Mouse (Mus musculus): ENCODE measurements around the gene Nxnl2. TPM values are rescaled to one million over a fixed set of nuclear protein-coding genes. Genes with fewer than 3 reads are reported as not detected.
"Not testable (repeated sequence)": the region's sequence is repeated elsewhere in the genome, so short reads cannot be mapped to it uniquely, and the experiment has no call there.

Gene Nxnl2
- total RNA-seq, 2 experiments from 2014 or later: 1.8 to 4.5 TPM

- DNase-seq: no peak
- intact Hi-C loops (cut with DNase I): no loop called here
These were observed 1.8 kb downstream of the Nxnl2 start for GRCm38 (mm10) chr13:51172601-51173000.

DNA sequence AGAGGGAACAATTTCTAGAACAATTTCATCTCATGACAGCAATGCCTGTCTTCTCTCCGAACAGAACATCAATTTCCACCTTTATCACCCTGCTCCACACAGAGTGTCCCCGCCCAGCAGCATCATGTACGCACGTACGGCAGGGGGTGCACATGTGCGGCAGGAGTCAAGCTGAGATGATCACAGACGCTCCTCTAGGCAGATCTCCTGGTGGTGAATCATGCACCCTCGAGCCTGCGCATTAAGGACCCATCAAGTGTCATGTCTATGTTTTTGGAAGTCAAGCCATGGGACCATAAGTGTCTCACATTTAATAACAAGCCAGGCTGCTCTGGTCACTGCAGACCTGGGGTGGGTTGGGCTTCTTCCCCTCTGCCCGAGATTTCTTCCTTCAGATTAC lies 8.1 kb downstream of the Nxnl2 start:
- DNase-seq: no peak
- intact Hi-C loops (cut with DNase I): no loop called here

GRCm38 (mm10) chr13:51179362-51179761 lies 8.5 kb downstream of the Nxnl2 start:
- DNase-seq: no peak
- intact Hi-C loops (cut with DNase I): no loop called here

DNA sequence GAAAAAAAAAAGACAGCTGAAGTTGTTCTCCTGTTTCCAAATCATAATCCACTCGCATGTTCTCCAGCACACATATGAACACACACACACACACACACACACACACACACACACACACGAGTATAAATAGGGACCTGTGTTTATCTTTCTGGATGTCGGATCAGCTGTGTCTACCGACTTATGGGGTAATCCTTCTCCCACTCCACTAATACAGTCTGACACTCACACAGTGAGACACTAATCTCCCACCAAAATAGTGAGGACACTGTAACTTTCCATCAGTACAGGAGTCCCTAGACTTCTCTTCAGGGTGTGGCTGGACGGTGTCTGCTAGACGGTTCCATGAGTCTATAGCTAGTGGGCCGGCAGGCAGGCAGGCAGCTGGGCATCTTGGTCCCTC lies 11.4 kb downstream of the Nxnl2 start:
- no peak for DNase-seq
- intact Hi-C loops (cut with DNase I): no loop called here

DNA sequence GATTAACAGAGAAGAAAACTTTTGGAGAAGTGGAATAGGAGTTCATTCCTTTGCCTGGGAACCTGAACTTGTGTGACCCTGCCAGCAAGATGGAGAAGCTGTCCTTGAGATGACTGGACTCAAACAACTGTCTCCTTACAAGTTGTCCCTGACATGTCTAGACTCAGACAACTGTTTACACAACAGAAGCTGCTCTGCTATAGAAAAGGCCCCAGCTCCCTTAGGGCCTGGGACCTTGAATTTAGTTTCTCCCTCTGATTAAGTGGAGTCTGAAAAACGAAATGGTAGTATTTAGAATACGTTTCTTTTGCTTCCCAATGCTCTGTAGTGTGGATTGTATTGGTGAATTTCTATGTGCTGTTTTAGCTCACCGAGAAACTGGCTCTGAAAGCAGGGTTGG lies 14.1 kb downstream of the Nxnl2 start:
- intact Hi-C loops (cut with DNase I): no loop called here

DNA sequence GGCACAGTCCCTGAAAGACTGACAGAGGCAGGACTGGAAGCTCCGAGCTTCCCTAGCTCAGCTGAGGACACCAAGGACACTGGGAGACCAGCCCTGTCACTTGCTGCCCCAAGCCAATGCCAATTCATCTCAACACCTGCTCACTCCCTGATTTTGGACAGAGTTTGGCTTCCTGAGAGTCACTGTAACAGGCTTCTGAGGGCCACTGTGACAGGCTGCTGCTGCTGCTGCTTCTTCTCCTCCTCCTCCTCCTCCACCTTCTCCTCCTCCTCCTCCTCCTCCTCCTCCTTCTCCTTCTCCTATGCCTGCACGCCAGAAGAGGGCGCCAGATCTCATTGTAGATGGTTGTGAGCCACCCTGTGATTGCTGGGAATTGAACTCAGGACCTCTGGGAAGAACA lies 19.5 kb downstream of the Nxnl2 start:
- no peak for DNase-seq
- intact Hi-C loops (cut with DNase I): loop anchor here (10.0 kb wide), 1 partner anchor 236 kb away; no protein-coding TSS in a partner anchor

More for the DNA sequence above, 14.1 kb downstream of the Nxnl2 start:
- DNase-seq: no peak

- intact Hi-C loops (cut with DNase I): loop anchor here (10.0 kb wide), 1 partner anchor 237 kb away; no protein-coding TSS in a partner anchor
- DNase-seq: no peak
These were observed 20.8 kb downstream of the Nxnl2 start for GRCm38 (mm10) chr13:51191416-51192140.

GRCm38 (mm10) chr13:51193893-51194292 lies 23.1 kb downstream of the Nxnl2 start:
- intact Hi-C loops (cut with DNase I): loop anchor here (10.0 kb wide), 1 partner anchor 239 kb away; no protein-coding TSS in a partner anchor
- no peak for DNase-seq

DNA sequence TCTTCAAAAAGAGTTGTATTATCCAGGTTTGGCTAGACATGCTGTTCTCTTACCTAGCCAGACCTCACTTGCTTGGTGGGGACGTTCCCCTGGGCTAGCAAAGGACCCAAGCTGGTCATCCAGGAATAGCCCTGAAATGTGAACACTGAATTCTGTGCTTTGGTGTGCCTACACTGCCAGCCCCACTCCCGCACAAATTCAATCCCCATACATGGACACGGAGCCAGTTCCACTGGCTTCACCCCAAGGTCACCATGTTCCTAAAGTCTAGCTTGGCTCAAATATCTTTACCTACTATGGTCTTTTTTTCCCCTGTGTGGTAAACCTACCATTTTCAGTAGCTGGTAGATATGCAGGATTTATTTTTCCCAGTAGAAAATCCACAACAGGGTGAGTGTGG lies 26.9 kb downstream of the Nxnl2 start:
- no peak for DNase-seq
- intact Hi-C loops (cut with DNase I): loop anchor here (10.0 kb wide), 1 partner anchor 243 kb away; no protein-coding TSS in a partner anchor

DNA sequence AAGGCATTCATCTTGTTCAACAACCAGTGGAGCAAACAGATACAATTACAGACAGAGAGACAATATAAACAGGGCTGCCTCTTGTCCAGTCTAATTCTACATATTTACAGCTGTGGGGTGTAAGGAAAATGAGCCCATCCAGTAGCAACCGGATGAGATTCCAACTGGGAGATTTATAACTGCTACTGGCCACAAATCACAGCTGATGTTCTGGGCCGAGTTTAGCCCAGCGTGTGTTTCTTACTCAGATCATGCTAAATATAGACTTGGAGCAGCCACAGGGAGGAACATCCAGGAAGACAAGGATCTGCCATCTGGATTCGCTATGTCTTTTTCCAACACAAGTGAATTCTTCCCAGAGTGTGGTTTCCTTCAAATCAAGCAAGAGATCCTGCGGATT lies 27.4 kb downstream of the Nxnl2 start:
- no peak for DNase-seq
- intact Hi-C loops (cut with DNase I): loop anchor here (10.0 kb wide), 1 partner anchor 243 kb away; no protein-coding TSS in a partner anchor

DNA sequence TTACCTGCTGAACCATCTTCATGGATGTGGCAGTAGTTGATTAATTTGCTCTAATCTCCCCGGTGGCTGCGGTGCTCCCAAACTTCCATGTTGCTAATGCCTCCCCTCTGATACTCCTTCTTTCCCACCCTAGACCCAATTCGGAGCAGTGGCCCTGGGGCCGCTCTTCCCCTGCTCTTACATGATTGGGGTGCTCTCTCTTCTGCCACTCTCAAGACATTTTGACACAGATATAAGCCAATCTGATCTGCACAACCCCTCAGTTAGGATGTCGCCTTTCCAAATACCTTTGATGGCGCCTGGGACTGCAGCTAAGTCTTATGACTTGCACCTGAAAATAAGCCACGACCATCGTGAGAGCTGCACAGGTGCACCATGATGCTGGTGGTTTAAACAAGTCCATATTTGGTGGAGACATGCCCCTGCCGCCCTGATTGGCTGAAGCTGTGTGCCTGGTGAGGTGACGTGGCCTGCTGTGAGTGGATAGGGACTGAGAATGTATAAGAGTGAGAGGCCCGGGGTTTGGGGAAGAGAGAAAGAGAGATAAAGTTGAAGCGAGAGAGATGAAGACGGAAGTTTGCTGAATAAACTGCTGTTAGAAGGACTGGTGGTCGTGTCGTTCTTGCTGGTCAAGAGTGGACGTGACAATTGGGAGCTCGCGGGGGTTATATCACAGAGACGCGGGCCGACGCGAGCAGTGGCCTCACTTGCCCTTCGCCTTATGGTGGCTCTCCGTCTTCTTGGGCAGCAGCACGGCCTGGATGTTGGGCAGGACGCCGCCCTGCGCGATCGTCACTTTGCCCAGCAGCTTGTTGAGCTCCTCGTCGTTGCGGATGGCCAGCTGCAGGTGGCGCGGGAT lies 31.4 kb downstream of the Nxnl2 start:
- peak; percentile 50 for DNase-seq
- intact Hi-C loops (cut with DNase I): not testable (repeated sequence)

DNA sequence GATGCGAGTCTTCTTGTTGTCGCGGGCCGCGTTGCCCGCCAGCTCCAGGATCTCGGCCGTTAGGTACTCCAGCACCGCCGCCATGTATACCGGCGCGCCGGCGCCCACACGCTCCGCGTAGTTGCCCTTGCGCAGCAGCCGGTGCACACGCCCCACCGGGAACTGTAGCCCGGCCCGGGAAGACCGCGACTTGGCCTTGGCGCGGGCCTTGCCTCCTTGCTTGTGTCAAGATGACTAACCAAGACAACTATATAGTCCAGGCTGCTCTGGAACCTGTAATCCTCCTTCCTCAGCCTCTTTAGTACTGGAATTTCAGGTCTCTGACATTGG lies 32.0 kb downstream of the Nxnl2 start:
- intact Hi-C loops (cut with DNase I); DNase-seq: not testable (repeated sequence)

- DNase-seq: no peak
- intact Hi-C loops (cut with DNase I): no loop called here
These were observed 32.6 kb downstream of the Nxnl2 start for GRCm38 (mm10) chr13:51203467-51203866.

GRCm38 (mm10) chr13:51204081-51204480 lies 33.3 kb downstream of the Nxnl2 start:
- intact Hi-C loops (cut with DNase I); DNase-seq: not testable (repeated sequence)

GRCm38 (mm10) chr13:51207965-51208364 lies 37.1 kb downstream of the Nxnl2 start:
- intact Hi-C loops (cut with DNase I): no loop called here

DNA sequence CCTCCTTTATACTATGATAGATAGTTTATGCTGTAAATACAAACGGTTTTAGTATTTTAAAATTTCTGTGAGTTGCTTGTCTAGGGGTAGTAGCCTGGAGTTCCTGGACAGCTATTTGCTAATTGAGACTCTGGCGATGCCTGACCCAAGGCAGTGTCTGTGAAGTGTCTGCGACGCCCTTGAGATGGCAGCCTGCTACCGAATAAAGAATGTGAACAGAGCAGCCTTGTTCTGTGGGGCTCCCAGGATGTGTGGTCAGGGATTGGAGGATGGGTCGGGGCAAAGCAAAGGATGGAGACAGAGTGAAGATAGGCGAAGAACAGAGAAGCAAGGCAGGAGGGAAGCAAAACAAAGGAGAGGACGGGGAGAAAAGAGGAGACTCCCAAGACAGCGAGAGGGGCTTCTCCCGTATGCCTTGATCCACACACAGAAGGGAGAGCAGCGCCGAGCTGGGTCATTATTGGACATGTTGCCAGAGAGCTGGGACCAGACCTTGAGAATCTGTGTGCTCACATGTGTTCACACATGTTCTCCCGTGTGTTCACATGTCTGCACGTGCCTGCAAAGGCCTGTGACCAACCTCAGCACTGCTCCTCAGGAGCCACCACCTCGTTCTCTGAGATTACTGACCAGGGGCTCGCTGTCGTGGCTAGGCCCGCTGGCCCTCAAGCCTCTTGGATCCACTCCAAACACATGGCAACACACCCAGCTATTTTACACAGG lies 37.7 kb downstream of the Nxnl2 start:
- DNase-seq: peak; percentile 49
- intact Hi-C loops (cut with DNase I): no loop called here

More at GRCm38 (mm10) chr13:51207965-51208364, 37.1 kb downstream of the Nxnl2 start:
- no peak for DNase-seq

- DNase-seq: no peak
These were observed 39.8 kb downstream of the Nxnl2 start for GRCm38 (mm10) chr13:51210639-51211038.

DNA sequence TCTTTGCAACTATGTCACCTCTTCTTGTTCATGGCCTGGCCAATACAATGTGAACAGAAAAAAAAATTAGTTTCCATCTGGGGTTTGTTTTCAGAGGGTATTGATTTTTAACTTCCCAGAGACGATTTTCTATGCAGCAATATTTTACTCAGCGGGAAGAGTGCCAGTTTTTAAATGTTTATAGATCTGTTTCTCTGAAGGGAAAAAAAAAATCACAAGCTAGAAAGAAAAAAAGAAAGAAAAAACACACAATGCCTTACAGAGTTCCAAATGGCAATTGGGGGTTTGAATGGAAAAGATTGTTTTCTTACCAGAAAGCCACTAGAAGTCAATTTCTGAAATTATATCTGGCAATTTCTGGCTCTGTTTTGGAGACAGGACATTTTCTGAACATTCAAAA lies 43.9 kb downstream of the Nxnl2 start:
- no peak for DNase-seq
- intact Hi-C loops (cut with DNase I): loop anchor here (5.0 kb wide), 1 partner anchor 203 kb away; no protein-coding TSS in a partner anchor

More at GRCm38 (mm10) chr13:51210639-51211038, 39.8 kb downstream of the Nxnl2 start:
- intact Hi-C loops (cut with DNase I): loop anchor here (5.0 kb wide), 1 partner anchor 207 kb away; no protein-coding TSS in a partner anchor

GRCm38 (mm10) chr13:51220897-51221296 lies 50.1 kb downstream of the Nxnl2 start:
- intact Hi-C loops (cut with DNase I): no loop called here
- DNase-seq: no peak

GRCm38 (mm10) chr13:51221425-51222160 lies 50.8 kb downstream of the Nxnl2 start:
- intact Hi-C loops (cut with DNase I): no loop called here

More at GRCm38 (mm10) chr13:51221425-51222160, 50.8 kb downstream of the Nxnl2 start:
- DNase-seq: no peak

All from left cerebral cortex, postnatal 4 days (tissue).